Comparison of ENCODE assay signal across 12 mouse cellular contexts in genomic region chr4:44672216-44672937, GRCm38 (mm10). TPM values are rescaled to one million over a fixed set of nuclear protein-coding genes. Genes with fewer than 3 reads are reported as not detected.
A peak's percentile ranks its signal among the peaks of the same experiment; 100 is the strongest.
DNase-seq lines count a peak whose midpoint lies in the region; TF ChIP-seq lines count a peak whose summit lies in the region.
"Had no signal": no experiment of that assay in that cellular context is flagged by ENCODE, and none has a peak within 500 bp of the region (broad histone marks: within the 10 kb centered on the region; RNA-seq: fewer than 3 reads in every experiment).

No protein-coding gene starts in this region.

- no peak for TF ChIP-seq CTCF in thymus, adult 2 months (IDR thresholded peaks at IDR 0.05; ENCODE audit: borderline replicate concordance, control insufficient read depth, extremely low read depth, insufficient read depth, low read length, poor library complexity)

- WGBS in thymus, adult 2 months, result 38% methylated on average over 10 of the region's 10 CpGs

- H3K27me3 ChIP-seq in thymus, adult 2 months (ENCODE audit: control insufficient read depth, insufficient read depth, low read length), result no peaks in the 10 kb centered on the region
- no peaks in the 10 kb centered on the region for H3K27me3 ChIP-seq in splenic B cell, adult 2 months (ENCODE audit: control insufficient read depth, insufficient read depth, low read length, poor library complexity, severe bottlenecking)

- DNase-seq in adrenal gland, postnatal 14 days, result peak; percentile 50
- no peak for DNase-seq in adrenal gland, postnatal 4 days (ENCODE audit: low spot score in 2 of 2)
- peak; percentile 8 for DNase-seq in thymus, postnatal 14 days
- no peak for DNase-seq in thymus, adult 2 months
- peak; percentile 42 for DNase-seq in lung, postnatal 36 days
- DNase-seq in splenic B cell, adult 2 months (ENCODE audit: low read depth, low spot score), result peak; percentile 86
- DNase-seq in left cerebral cortex, postnatal 25 days (ENCODE audit: low spot score in 2 of 2), result no peak
- no peak for DNase-seq in urinary bladder, postnatal 36 days (ENCODE audit: low spot score in 2 of 2)

- intact Hi-C loops in left cerebral cortex, postnatal 25 days (cut with DNase I), result no loop called here

- TF ChIP-seq POLR2A in thymus, adult 2 months (IDR thresholded peaks at IDR 0.05; ENCODE audit: control insufficient read depth, extremely low read depth, insufficient read depth, low read length, poor library complexity), result no peak

- no peaks in the 10 kb centered on the region for H3K36me3 ChIP-seq in thymus, adult 2 months (ENCODE audit: control insufficient read depth, insufficient read depth, low read length)
- H3K36me3 ChIP-seq in splenic B cell, adult 2 months (ENCODE audit: control insufficient read depth, insufficient read depth, low read length, poor library complexity, severe bottlenecking), result peaks cover 22% of the 10 kb centered on the region
- H3K36me3 ChIP-seq: hindbrain, embryonic 15.5 days had no signal

- no peak overlapping the region for H3K27ac ChIP-seq in thymus, adult 2 months (ENCODE audit: control insufficient read depth, insufficient read depth, low read length)
- H3K27ac ChIP-seq: hindbrain, embryonic 15.5 days; macrophage had no signal

- no peak overlapping the region for H3K4me3 ChIP-seq in thymus, adult 2 months (ENCODE audit: control insufficient read depth, insufficient read depth, low read length)
- H3K4me3 ChIP-seq: hindbrain, embryonic 15.5 days; myocyte had no signal

- 0 out of 2 replicates have a peak, but pooled peaks cover 3% of the 10 kb centered on the region for H3K4me1 ChIP-seq in thymus, adult 2 months (replicated peaks; ENCODE audit: control insufficient read depth, insufficient read depth, low read length)
- H3K4me1 ChIP-seq: hindbrain, embryonic 15.5 days had no signal

RNA-seq across cellular contexts. Expression of gene Pax5, which starts 37.9 kb away (rescaled TPM):
- 1.6 and 12.5 TPM in 2 replicates for total RNA-seq in adrenal gland, postnatal 14 days (2021)
- 1 to 10 TPM in 1 of 2 experiments, under 1 TPM in 1; 0.59 to 1.0 TPM for total RNA-seq in adrenal gland, postnatal 4 days (2021)
- polyA plus RNA-seq in thymus, adult 2 months (2012; rRNA removed), result 2.7 and 4.0 TPM in 2 replicates
- under 1 TPM in 1 of 2 experiments, not detected in 1; 0.18 TPM for total RNA-seq in left cerebral cortex, postnatal 25 days (2021)
- polyA plus RNA-seq: limb, embryonic 11.5 days had no signal

Comparison
In these comparisons a context has a peak if more than half of its experiments do, and no peak if none do; other contexts are left out.
1. DNase-seq: peak in adrenal gland, postnatal 14 days (single experiment), thymus, postnatal 14 days (single experiment), lung, postnatal 36 days (single experiment) and splenic B cell, adult 2 months (single experiment); none in adrenal gland, postnatal 4 days (0 of 2), thymus, adult 2 months (single experiment), left cerebral cortex, postnatal 25 days (0 of 2) and urinary bladder, postnatal 36 days (0 of 2).